Mouse (Mus musculus) frontal cortex, postnatal 36 days (tissue): ENCODE results near the gene Ccdc40.

ENCODE experiments used
- DNase-seq, 2 experiments: peaks; one replicate each; pipeline ENCODE4 v3.0.0; 2022; ENCODE audit warnings: low spot score in 2 of 2

Gene Ccdc40

DNA sequence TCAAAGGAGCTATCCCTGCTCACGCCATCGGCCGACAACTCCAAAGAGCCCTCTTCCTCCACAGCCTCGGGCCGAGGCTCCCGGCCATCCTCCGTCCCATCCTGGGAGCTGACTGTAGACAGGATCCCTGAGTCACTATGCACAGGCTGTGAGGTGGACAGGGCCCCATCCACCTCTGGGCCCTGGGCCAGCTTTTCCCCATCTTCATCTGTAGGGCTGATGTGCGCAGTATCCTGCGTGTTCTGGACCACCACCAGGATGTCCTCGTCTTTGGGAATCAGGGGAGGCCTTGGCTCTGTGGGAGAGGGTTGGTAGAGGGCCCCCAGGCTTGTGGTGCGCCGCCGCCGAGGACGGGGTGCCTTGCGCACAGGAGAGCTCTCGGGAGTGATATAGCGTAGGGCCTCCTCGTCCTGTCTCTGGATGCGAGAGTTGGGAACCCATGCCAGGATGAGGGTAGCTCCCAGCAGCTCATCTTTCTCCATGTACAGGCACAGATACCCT is 19.5 kb upstream of the Ccdc40 start:
- no peak for DNase-seq

DNA sequence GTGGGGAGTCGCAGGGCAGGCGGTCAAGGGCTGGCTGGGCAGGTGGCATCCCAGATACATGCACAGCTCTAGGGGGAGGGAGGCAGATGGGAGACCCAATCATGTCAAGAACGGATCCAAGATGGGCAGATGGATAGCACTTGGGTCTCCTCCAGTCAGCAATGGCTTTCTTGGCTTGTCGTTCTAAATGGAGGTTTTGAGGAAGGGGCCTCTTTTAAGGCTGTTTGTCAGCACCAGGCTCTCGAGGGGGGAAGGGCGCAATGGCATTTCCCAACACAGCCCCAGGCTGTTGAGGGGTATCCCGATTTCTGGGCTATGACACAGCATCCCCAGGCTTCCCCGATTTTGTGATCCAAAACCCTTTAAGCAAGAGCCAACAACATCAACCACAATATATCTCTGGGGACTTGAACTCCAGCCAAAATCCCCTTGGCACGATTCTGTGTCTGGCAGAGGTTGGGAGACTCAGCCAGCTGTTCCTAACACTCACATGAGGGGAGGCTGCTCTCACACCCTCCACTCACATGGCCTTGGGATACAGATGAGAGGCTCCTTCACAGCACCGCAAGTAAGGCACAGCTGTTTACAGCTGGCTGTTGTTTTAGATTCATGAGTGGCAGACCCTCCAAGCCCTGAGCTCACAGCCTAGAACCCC is 18.9 kb upstream of the Ccdc40 start:
- no peak for DNase-seq

DNA sequence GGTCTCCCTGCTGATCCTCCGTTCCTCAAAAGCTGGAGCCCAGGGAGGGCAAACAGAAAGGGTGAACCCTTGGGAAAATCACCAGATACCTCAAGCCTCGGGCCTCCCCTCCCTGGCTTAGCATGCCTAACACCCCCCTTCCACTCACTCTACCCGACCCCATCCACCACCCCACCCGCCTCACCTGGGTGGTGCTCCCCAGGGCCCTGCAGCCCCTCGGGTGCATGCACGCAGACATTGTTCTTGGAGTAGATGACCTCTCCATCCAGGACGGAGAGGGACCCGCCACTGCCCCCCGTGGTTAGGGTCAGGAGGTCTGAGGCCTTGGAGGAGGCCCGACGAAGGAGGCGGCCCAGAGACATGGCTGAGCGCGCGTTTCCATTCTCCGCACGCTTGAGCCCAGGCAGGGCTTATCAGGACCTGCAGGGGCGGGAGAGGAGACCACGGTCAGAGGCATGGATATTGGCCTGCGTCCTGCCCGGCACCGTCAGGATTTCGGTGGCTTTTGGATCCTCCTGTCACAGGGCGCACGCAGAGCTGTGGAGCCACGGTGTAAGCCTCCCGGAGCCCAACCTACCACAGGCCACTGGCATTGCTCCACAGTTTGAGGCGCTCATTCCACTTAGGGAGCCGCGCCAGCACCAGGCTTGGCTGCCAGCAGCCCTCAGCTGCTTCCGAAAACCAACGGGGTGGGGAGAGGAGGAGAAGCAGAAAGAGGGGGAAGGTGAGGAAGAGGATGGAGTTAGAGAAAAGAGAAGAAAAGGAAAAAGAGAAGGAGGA is 17.9 kb upstream of the Ccdc40 start:
- peak; percentile 75 to 79 for DNase-seq

DNA sequence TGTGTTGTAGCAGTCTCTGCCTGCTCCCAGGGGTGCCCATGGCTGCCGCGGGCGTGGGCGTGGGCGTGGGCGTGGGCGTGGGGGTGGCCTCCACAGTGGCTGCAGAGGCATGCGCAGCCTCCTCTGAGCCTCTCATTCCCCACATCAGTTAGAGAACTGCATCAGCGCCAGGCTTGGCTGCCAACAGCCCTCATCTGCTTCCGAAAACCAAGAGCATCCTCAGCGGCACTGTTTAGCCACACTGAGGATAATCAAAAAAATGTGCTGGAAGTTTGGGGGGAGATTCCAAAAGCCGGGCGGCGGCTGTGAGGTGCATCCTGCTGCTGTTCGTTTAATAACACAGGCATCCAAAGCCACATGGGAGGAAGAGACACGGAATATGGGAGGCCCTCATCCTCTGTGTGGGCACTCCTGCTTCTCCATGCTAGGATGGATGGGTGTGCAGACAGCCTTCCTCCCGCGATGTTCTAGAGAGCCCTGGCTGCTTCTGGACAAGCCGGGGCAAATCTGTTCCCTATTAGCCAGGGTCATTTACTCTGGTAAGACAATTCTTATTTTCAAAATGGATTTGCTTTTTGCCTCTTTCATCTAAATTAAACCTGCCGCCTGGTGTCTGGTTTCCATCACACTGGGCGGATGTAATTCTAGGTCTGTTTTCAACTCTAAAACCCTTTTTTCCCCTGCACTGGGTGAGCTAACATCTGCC is 16.6 kb upstream of the Ccdc40 start:
- DNase-seq, result peak in 1 of 2 experiments; percentile 32

DNA sequence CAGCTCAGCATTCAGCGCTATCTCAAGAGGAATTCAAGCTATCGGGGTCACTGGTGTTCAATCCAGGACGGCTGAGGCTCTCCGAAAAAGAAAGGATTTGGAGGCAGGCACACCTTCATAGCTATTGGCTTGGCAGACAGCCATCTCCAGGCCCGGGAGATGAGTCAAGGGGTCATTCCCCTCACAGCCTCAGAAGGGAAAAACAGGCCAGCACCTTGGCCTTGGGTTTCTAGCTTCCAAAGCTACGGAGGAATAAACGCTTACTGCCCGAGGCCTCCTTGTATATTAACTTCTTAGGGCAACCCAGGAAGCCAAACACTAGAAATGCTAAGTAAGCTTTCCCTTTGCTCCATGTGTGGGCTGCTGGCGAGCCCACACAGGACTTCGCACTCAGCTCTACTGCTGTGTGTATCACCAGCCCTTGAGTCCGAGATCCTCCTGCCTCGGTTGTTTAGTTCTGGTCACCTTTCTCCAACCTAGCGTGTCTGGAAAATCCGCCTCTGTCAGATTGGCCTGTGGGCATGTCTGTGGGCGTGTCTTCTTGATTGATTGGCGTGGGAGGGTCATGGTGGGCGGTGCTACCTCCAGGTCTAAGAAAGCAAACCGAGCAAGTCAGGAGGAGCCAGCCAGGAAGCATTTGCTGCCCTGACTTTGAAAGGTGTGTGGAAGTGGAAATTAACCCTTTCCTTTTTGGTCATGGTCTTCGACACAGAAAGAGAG is 15.0 kb upstream of the Ccdc40 start:
- no peak for DNase-seq

DNA sequence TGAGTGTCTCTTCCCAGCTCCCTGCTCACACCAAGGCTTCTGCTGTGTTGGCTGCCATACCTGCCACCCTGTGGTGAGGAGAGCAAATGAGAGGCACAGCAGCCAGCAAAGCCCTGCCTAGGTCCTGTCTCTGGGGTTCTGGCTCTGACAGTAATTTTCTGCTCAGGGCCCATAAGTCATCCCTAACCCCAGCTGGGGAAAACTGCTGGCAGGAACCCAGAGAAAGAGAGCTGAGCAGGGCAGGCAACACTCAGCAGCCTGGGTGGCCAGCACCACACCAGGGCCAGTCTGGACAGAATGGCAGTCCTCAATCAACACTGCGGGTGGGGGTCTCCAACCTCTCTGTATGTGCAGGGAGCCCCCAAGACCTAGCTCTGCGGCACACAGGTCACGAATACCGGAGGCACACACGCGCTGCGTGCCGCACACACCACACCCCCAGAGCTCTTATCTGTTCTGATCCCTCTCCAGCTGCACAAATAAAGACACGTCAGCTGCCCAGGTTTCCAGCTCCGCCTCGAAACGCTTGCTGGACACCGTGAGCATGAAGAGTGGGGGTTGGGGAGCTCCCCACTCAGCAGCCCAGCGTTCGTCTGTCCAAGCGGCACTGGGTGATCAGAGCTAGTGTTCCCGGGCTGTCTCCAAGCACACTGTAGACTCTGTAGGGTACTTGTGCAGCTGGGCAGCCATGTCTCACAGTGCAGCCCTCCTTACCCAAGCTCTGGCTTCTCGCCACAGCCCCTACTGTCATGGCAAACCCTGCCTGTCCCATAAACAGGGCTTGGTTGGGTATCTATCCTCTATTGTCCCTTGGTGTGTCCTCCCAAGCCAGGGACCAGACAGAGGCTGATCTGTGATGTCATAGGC is 13.1 kb upstream of the Ccdc40 start:
- no peak for DNase-seq

DNA sequence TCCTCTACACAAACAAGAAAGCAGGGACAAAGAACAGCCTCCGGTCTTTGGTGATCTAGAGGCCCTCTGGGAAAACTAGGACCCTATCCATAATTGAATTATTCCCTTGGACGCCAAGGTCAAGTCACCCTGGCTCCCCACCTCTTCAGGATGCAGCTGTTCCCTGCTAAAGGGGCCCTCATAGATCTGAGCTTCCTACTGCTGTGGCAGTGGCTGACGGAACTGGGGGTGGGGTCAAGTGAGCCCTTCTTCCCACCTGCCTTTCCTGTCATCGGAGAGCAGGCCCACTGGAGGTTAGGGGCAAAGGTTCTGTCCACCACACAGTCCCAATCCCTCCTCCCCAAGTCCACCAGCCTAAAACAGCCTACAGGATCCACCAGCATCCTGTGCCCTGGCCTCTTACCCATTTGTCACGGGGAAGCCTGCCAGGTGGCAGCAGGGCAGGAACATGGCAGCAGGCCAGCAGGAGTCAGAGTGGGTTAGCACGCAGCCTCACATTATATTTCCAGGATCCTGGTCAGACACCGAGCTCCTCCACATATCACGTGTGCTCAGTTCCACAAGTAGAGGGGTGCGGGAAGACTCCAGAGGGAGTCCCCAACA is 12.4 kb upstream of the Ccdc40 start:
- no peak for DNase-seq

- no peak for DNase-seq
Measured at GRCm38 (mm10) chr11:119217861-119218260, 10.5 kb upstream of the Ccdc40 start.

GRCm38 (mm10) chr11:119219816-119220465 is 8.4 kb upstream of the Ccdc40 start:
- DNase-seq, result peak; percentile 68 to 74

GRCm38 (mm10) chr11:119221812-119222510 is 6.4 kb upstream of the Ccdc40 start:
- DNase-seq, result no peak

DNA sequence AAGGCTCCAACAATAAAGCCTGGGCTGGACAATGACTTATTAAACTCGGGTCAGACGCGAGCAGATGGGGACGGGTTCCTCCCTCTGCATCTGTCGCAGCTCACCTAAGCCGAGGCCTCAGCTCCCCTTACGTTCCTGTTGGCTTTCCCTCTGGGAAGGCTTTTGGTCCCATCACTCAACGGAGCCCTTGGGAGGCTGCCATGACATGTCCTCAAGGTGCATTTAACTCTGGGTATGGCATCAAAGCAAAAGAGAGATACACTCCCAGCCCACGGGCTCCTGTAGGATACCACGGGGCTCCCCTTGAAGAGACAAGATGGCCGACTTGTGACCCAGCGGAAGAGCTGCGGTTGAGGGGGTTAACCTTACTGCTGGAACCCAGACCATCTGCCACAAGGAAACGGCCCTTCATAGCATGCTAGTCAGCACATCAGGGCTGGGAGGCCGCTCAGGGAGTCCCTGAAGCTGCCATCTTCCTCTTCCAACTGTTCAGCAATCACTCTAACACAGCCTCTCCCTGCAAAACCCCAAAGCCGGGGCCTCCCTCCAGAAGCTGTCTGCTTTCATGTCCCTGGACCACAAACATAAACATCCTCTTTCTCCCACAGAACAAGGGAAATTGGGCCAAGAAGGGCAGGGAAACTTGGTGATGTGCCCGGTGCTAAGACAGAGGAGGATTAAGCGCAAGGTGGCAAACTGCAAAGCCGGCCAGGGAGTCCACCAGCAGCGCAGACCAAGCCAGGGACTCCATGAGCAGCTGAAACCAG is 5.1 kb upstream of the Ccdc40 start:
- DNase-seq, result no peak

DNA sequence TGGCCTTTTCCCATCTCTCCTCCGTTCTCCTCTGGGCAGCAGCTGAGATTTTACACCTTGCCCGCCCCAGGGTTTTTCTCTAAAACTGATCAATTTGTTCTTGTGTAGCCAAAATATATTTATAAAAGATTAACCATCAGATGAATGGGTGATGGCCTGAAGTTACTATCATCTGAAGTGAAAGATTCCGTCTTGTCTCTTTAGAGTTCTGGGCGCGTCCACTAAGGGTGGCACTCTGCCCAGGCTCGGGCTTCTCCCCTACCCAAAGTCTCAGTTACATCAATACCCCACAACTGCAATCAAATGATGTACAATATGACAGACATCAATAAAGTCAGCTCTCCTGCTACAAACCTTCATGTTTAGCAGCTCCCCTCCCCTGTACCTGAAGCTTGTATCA is 3.4 kb upstream of the Ccdc40 start:
- DNase-seq, result no peak

DNA sequence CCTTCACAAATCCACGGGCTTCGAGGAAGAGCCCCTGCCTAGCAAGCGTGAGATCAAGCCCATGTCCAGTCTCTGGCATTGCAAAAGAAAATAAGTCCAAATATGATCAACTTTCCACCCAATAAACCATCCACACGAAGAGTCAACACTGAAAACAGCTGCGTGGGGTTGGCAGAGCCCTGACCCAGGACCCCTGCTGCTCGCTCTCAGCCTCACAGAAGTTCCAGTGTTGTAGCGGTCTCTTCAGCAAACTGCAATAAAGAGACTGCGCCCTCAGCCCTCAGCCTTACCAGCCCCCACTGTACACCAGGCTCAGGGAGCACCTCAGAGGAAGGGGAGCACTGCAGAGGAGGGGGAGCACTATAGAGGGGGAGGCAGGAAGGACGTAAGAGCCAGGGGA is 2.7 kb upstream of the Ccdc40 start:
- no peak for DNase-seq

- no peak for DNase-seq
Measured at GRCm38 (mm10) chr11:119227591-119227990, 781 bp upstream of the Ccdc40 start.

DNA sequence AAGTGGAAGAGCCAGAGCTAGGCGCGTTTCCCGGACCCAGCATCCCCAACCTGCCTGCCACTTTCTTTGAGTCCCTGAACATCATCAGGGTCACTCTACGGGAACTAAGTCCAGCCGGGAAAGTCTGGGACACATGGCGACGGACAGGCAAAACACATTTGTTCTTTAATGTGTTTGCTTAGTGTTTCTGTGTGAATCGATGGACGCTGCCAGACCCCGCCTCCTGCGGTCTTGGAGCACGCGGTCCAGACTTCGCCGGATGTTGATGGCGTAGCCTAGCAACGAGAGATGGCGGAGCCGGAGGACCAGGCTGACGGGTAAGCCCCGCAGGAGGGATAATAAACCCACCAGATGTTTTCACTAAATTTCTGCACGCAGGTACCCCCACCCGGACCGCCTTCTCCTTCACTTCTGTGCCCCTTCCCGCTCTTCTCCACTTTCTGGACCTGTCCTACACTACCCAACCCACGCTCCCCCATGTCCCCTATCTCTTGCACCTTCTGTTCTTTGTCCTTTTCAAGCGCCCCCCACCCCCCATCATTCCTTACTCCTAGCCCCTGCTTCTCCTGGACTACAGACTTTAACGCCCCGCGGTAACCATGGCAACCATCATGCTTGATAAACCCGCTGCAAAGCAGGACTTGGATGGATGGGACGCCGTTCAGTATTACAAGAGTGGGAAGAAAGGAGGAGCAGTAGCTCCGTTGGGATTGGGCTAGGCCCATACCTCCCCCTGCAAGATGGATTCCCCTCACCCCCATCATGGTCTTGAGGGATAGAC is 664 bp downstream of the Ccdc40 start:
- peak; percentile 54 to 73 for DNase-seq

GRCm38 (mm10) chr11:119234770-119235169 is 6.4 kb downstream of the Ccdc40 start:
- DNase-seq, result no peak

- peak in 1 of 2 experiments; percentile 36 for DNase-seq
Measured at GRCm38 (mm10) chr11:119235596-119235995, 7.2 kb downstream of the Ccdc40 start.

- no peak for DNase-seq
Measured at GRCm38 (mm10) chr11:119236354-119236753, 8.0 kb downstream of the Ccdc40 start.
